Mouse (Mus musculus) naive thymus-derived CD4-positive, alpha-beta T cell, adult 2 months (primary cell): ENCODE measurements around the gene Gm3415.
A peak's percentile ranks its signal among the peaks of the same experiment; 100 is the strongest.
"Not testable (repeated sequence)": the region's sequence is repeated elsewhere in the genome, so short reads cannot be mapped to it uniquely, and the experiment has no call there.

Source experiments
- DNase-seq: peaks from one replicate; pipeline ENCODE4 v3.0.0-alpha.2; 2011; ENCODE audit warnings: low read depth

Gene Gm3415

GRCm38 (mm10) chr5:146555836-146556235 is at the start of gene Gm3415:
Gm3415 (plus strand) TSS chr5:146556136.
- DNase-seq = not testable (repeated sequence)

DNA sequence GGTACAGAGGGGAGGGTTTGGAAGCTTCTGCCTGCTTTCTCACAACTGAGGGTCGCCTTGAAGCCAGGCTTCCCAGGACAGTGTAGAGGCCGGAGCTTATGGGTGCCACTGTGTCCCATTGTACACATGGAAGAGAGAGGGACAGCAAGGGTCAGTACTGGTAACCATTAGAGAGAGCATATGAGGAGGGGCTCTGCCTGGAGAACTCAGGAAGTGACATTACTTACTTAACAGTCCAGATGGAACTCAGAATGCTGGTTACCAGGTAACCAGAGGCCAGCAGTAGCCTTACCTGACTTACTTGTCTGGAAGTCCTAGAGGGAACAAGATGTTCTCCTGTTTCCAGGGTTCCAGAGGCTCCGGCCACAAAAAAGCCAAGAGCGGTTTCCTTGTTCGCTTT is 42.1 kb upstream of the Gm3415 start, which contains the start of gene Gm3402:
Gene Gm3402 (plus strand): TSS at position 301 of the 400 bp plus-strand sequence.
- DNase-seq = not testable (repeated sequence)

GRCm38 (mm10) chr5:146525501-146525900 is 30.4 kb upstream of the Gm3415 start, which contains the start of gene Gm3404:
Gm3404 (plus strand) TSS chr5:146525801.
- DNase-seq = not testable (repeated sequence)

DNA sequence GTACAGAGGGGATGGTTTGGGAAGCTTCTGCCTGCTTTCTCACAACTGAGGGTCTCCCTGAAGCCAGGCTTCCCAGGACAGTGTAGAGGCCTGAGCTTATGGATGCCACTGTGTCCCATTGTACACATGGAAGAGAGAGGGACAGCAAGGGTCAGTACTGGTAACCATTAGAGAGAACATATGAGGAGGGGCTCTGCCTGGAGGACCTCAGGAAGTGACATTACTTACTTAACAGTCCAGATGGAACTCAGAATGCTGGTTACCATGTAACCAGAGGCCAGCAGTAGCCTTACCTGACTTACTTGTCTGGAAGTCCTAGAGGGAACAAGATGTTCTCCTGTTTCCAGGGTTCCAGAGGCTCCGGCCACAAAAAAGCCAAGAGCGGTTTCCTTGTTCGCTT is 18.6 kb upstream of the Gm3415 start, which contains the start of gene Gm3409:
Gene Gm3409 (plus strand): TSS at position 301 of the 400 bp plus-strand sequence.
- not testable (repeated sequence) for DNase-seq

GRCm38 (mm10) chr5:146564259-146564658 is 8.3 kb downstream of the Gm3415 start:
- no peak for DNase-seq

DNA sequence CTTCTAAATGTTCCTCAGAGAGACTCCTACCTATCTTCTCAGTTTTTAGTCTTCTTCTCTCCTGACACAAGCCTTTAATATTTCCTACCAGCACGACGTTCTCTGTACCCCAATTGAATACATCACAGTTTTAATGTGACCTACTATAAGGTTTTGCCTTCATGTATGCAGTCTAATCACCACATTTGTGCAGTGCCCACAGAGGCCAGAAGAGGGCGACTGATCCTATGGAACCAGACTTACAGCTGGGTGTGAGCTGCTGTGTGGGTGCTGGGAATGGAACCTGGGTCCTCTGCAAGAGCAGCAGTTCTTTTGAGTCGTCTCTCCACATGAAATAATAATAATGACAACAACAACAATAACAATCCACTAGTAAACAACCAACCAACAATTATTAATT is 11.1 kb downstream of the Gm3415 start:
- peak; percentile 52 for DNase-seq

DNA sequence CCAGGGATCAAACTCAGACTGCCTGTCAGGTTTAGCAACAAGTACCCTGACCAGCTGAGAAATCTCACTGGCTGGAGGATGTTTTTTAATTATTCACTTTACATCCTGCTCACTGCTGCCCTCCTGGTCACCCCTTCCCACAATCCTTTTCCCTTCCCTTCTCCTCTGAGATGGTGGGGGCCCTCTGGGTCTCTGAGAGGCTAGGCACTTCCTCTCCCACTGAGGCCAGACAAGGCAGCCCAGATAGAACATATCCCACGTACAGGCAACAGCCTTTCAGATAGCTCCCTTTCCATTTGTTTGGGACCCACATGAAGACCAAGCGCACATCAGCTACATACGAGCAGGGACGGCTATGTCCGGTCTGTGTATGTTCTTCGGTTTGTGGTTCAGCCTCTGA is 14.2 kb downstream of the Gm3415 start:
- DNase-seq = not testable (repeated sequence)

GRCm38 (mm10) chr5:146571830-146572734 is 16.1 kb downstream of the Gm3415 start:
- not testable (repeated sequence) for DNase-seq

DNA sequence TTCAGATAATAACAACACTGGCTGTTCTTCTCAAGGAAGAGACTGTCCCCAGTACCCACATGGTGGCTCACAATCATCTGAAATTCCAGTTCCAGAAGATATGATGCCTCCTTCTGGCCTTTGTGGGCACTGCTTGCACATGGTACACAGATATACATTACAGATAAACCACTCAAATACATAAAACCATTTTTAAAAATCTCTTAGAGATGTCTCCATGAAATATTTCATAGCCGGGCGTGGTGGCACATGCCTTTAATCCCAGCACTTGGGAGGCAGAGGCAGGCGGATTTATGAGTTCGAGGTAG is 16.8 kb downstream of the Gm3415 start:
- not testable (repeated sequence) for DNase-seq

- no peak for DNase-seq
Measured at GRCm38 (mm10) chr5:146576668-146577067, 20.7 kb downstream of the Gm3415 start.

- DNase-seq = no peak
Measured at GRCm38 (mm10) chr5:146584156-146584477, 28.2 kb downstream of the Gm3415 start.

GRCm38 (mm10) chr5:146584478-146585306 is 28.8 kb downstream of the Gm3415 start, which contains the start of gene Gpr12:
Gpr12 (minus strand) TSS chr5:146585239.
- DNase-seq = no peak

GRCm38 (mm10) chr5:146585307-146585651 is 29.3 kb downstream of the Gm3415 start:
- no peak for DNase-seq

DNA sequence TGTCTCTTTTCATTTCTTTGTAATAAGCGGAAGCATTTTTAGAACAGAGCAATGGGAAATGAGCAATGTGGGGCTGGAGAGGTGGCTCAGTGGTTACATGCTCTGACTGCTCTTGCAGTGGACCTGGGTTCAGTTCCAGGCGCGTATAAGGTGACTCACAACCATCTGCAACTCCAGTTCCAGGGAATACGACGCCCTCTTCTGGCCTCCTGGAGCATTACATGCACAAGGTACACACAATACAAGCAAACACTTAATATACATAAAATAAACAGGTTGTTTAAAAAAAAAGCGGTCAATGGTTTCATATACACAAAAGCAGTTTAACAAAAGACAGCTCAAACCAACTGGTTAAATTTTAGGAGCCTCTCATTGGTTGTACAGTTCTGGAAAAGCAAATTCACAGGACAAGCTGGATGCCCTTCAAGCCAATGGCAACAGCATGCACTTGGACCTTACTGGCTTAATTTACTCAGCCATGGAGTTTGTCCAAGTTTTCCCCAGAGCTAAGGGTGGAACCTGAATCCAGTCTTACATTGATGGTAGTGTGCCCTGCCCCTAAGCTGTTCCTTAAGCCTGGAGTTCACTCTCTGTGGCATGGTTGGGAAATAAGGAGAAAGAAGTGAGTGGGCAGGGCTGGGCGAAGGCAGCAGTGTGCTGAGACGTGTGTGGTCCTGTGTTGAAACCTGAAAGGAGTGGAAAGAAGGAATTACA is 30.6 kb downstream of the Gm3415 start:
- no peak for DNase-seq

DNA sequence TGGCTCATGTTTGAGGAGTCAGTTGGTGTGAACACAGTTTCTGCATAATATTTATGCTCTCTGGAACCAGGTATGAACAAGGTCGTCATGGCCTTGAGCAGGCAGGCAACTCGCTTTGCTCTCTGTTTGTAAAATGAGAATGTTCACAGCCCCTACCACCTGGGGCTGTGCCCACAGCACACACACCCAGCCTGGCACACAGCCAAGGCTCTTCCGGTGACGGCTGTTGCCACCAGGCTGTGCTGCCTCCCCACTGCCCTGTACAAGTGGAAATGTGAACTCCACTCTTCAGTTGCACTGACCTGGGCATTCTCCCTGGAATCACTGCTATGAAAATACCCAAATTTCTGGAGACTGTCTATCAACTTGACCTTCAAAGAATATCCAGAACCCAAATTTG is 35.1 kb downstream of the Gm3415 start:
- DNase-seq = no peak

GRCm38 (mm10) chr5:146591636-146592035 is 35.7 kb downstream of the Gm3415 start:
- DNase-seq = no peak

- no peak for DNase-seq
Measured at GRCm38 (mm10) chr5:146592580-146592979, 36.6 kb downstream of the Gm3415 start.

GRCm38 (mm10) chr5:146596612-146597502 is 40.9 kb downstream of the Gm3415 start:
- no peak for DNase-seq

DNA sequence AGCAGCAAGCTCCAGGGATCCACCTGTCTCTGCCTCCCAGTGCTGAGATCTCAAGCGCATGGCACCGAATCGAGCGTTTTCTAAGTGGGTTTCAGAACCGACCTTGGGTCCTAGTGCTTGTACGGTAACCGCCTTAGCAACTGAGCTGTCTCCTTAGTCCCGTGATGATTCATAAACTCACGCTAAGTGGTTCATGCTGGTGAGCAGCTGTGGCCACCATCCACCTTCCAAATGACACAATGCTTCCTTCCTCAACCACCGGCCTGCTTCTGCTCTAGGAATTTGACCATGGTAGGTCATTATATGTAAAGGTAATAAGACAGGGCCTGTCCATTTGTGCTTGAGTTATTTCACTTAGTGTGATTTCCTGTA is 41.6 kb downstream of the Gm3415 start:
- DNase-seq = no peak

DNA sequence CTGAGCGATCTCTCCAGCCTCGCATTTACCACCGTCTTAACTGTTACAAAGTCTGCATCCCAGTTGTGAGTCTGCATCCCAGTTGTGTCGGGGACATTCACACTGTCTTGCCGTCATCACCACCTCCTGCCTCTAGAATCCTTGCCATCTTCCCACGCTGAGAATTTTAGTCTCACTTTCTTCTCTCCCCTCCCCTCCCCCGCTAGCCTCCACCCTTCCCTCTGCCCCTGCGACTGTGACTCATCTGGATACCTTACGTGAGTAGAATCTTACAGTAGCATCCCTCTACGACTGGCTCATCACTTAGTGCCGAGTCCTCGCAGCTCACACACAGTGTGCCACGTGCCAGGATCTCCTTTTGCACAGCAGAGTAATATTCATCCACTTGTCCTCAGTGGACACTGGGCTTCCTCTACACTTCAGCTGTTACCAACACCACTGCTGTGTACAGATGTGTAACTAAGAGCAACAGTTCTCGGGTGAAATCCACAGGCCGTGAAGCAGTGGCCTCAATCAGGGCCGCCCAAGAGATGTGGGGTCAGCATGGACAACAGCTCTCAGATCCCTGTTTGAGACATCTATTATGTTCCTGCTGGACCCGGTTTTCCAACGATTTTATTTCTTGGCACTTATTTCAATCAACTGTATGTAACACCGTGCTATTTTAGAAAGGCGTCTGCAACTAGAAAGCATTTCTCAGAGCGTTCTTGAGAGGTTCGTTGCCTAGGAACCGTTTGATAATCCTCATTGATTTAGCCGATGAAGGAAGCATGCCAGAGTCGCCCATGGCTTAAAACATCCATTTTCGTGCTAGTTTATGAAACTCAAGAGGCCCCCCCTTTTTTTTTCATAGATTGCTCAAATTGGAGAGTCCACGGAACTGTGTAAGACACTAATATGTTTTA is 42.5 kb downstream of the Gm3415 start:
- no peak for DNase-seq
